Mouse (Mus musculus): Measurements from ENCODE around the gene Ccr9. TPM values are rescaled to one million over a fixed set of nuclear protein-coding genes. Genes with fewer than 3 reads are reported as not detected.
"Not testable (repeated sequence)": the region's sequence is repeated elsewhere in the genome, so short reads cannot be mapped to it uniquely, and the experiment has no call there.

Ccr9 gene
- under 1 TPM; 0.10 to 0.17 TPM for total RNA-seq (2021)

GRCm38 (mm10) chr9:123678327-123679105 is at the start of gene Ccr9, which contains the start of gene Slc6a20a:
Gene Ccr9 (plus strand): TSS chr9:123678439.
Gene Slc6a20a (minus strand): TSS chr9:123678885.
- intact Hi-C loops (cut with DNase I), result no loop called here
- DNase-seq (ENCODE audit: extremely low spot score in 1 of 2, low spot score in 2 of 2), result peak in 1 of 2 experiments; percentile 49

GRCm38 (mm10) chr9:123631666-123632065 is 46.6 kb upstream of the Ccr9 start:
- DNase-seq (ENCODE audit: extremely low spot score in 1 of 2, low spot score in 2 of 2), result no peak
- intact Hi-C loops (cut with DNase I), result loop anchor here (10.0 kb wide), 1 partner anchor 73 kb away; no protein-coding TSS in a partner anchor

GRCm38 (mm10) chr9:123632281-123632680 is 46.0 kb upstream of the Ccr9 start, which contains the start of gene Slc6a20b:
Gene Slc6a20b (minus strand): TSS chr9:123632565.
- intact Hi-C loops (cut with DNase I), result loop anchor here (10.0 kb wide), 1 partner anchor 73 kb away; no protein-coding TSS in a partner anchor
- DNase-seq (ENCODE audit: extremely low spot score in 1 of 2, low spot score in 2 of 2), result no peak

GRCm38 (mm10) chr9:123632993-123633392 is 45.2 kb upstream of the Ccr9 start:
- intact Hi-C loops (cut with DNase I), result loop anchor here (10.0 kb wide), 1 partner anchor 72 kb away; no protein-coding TSS in a partner anchor
- DNase-seq (ENCODE audit: extremely low spot score in 1 of 2, low spot score in 2 of 2), result no peak

GRCm38 (mm10) chr9:123636771-123637170 is 41.5 kb upstream of the Ccr9 start:
- DNase-seq (ENCODE audit: extremely low spot score in 1 of 2, low spot score in 2 of 2), result peak in 1 of 2 experiments; percentile 27
- intact Hi-C loops (cut with DNase I), result loop anchor here (5.0 to 10.0 kb wide), 2 partner anchors 68 to 161 kb away; no protein-coding TSS in a partner anchor

- no peak for DNase-seq (ENCODE audit: extremely low spot score in 1 of 2, low spot score in 2 of 2)
- intact Hi-C loops (cut with DNase I), result loop anchor here (5.0 to 10.0 kb wide), 2 partner anchors 67 to 159 kb away; no protein-coding TSS in a partner anchor
Measured at GRCm38 (mm10) chr9:123638231-123638630, 40.0 kb upstream of the Ccr9 start.

- peak in 1 of 2 experiments; percentile 25 for DNase-seq (ENCODE audit: extremely low spot score in 1 of 2, low spot score in 2 of 2)
- intact Hi-C loops (cut with DNase I), result loop anchor here (5.0 to 10.0 kb wide), 2 partner anchors 66 to 159 kb away; no protein-coding TSS in a partner anchor
Measured at GRCm38 (mm10) chr9:123638668-123639089, 39.6 kb upstream of the Ccr9 start.

- intact Hi-C loops (cut with DNase I), result no loop called here
- DNase-seq (ENCODE audit: extremely low spot score in 1 of 2, low spot score in 2 of 2), result no peak
Measured at GRCm38 (mm10) chr9:123640106-123640505, 38.1 kb upstream of the Ccr9 start.

- DNase-seq (ENCODE audit: extremely low spot score in 1 of 2, low spot score in 2 of 2), result no peak
- intact Hi-C loops (cut with DNase I), result no loop called here
Measured at GRCm38 (mm10) chr9:123649785-123650511, 28.3 kb upstream of the Ccr9 start.

GRCm38 (mm10) chr9:123651369-123651768 is 26.9 kb upstream of the Ccr9 start:
- no peak for DNase-seq (ENCODE audit: extremely low spot score in 1 of 2, low spot score in 2 of 2)
- intact Hi-C loops (cut with DNase I), result no loop called here

GRCm38 (mm10) chr9:123657457-123657856 is 20.8 kb upstream of the Ccr9 start:
- intact Hi-C loops (cut with DNase I), result no loop called here
- DNase-seq (ENCODE audit: extremely low spot score in 1 of 2, low spot score in 2 of 2), result no peak

- intact Hi-C loops (cut with DNase I), result no loop called here
- no peak for DNase-seq (ENCODE audit: extremely low spot score in 1 of 2, low spot score in 2 of 2)
Measured at GRCm38 (mm10) chr9:123658981-123659380, 19.3 kb upstream of the Ccr9 start.

GRCm38 (mm10) chr9:123659986-123660676 is 18.1 kb upstream of the Ccr9 start:
- DNase-seq (ENCODE audit: extremely low spot score in 1 of 2, low spot score in 2 of 2); intact Hi-C loops (cut with DNase I): not testable (repeated sequence)

- DNase-seq (ENCODE audit: extremely low spot score in 1 of 2, low spot score in 2 of 2), result peak in 1 of 2 experiments; percentile 55
- intact Hi-C loops (cut with DNase I), result no loop called here
Measured at GRCm38 (mm10) chr9:123665645-123666044, 12.6 kb upstream of the Ccr9 start.

GRCm38 (mm10) chr9:123679198-123679597 is 959 bp downstream of the Ccr9 start:
- intact Hi-C loops (cut with DNase I), result no loop called here
- no peak for DNase-seq (ENCODE audit: extremely low spot score in 1 of 2, low spot score in 2 of 2)

- intact Hi-C loops (cut with DNase I), result no loop called here
- no peak for DNase-seq (ENCODE audit: extremely low spot score in 1 of 2, low spot score in 2 of 2)
Measured at GRCm38 (mm10) chr9:123683704-123684103, 5.5 kb downstream of the Ccr9 start.

GRCm38 (mm10) chr9:123686206-123686605 is 8.0 kb downstream of the Ccr9 start:
- intact Hi-C loops (cut with DNase I), result no loop called here
- DNase-seq (ENCODE audit: extremely low spot score in 1 of 2, low spot score in 2 of 2), result peak in 1 of 2 experiments; percentile 64

- DNase-seq (ENCODE audit: extremely low spot score in 1 of 2, low spot score in 2 of 2), result no peak
- intact Hi-C loops (cut with DNase I), result no loop called here
Measured at GRCm38 (mm10) chr9:123688227-123688626, 10.0 kb downstream of the Ccr9 start.

All from left cerebral cortex, postnatal 10 days (tissue).